Mouse (Mus musculus): ENCODE measurements at regions not wholly inside any gene's neighbourhood (a gene's known extent, or its start where the extent isn't known, plus 50 kb on each side); places are given as distances from the start of the nearest gene placed in this dataset.

DNA sequence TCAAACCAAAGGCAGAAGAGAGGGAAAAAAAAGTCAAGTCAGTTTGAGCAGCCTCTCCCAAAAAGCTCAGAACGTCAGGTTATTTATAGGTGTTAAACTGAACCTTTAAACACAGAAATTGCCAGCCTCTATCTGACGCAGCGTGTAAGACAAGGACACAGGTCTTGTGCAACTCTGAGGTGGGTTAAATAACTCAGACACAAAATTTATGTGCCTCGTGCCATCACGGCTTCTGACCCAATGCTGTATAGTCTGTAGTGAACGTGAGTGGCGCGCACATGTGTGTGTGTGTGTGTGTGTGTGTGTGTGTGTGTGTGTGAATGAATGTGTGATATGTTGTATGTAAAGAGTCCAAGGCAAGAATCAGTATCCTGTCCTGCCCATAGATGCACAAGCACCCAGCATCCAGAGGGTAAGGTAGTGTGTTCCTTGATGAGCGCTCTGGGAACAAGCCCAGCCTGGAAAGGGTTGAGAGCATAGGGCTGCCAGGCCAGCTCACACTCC, 172.8 kb downstream of the Efnb2 start:
- H3K9me3 ChIP-seq (ENCODE audit: low read length): no peaks in the 10 kb centered on the region
- no peak overlapping the region for H3K4me3 ChIP-seq (ENCODE audit: low read length)
- peaks cover 27% of the 10 kb centered on the region for H3K4me1 ChIP-seq (ENCODE audit: insufficient read depth, low read length)
- no peaks in the 10 kb centered on the region for H3K36me3 ChIP-seq (ENCODE audit: insufficient read depth, low read length)
- H3K9ac ChIP-seq (replicated peaks; ENCODE audit: low read length): no peak overlapping the region
- peaks cover 5% of the 10 kb centered on the region for H3K27me3 ChIP-seq (ENCODE audit: insufficient read depth, low read length)
- H3K4me2 ChIP-seq (replicated peaks; ENCODE audit: low read depth, low read length): peak overlapping the region; percentile 36; the same call in 1 of the 2 replicates
- no peak overlapping the region for H3K27ac ChIP-seq (ENCODE audit: low read length)
- 51% methylated on average over 9 of the region's 9 CpGs for whole genome bisulfite sequencing
- ATAC-seq (ENCODE audit: low FRiP score, low TSS enrichment): peak; percentile 19; the same call in 1 of the 2 replicates

DNA sequence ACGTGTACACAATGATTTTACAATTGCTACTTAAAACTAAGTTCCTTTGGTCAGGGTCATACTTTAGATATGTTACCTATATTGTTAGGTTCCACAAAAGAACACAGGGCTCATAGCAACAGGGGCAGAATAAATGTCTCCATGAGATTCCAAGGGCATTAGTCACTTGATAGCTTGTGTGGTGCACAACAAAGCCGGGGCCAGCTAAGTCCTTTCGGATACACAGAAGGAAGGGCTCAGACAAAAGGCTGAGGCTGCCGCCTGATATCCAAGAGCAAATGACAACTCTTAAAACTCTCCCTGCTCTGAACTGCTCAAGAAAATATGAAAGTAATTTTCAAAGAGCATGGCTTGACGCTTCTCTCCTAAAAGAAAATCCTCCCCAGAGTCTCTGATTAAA, 173.3 kb downstream of the Efnb2 start:
- no peak overlapping the region for H3K9ac ChIP-seq (replicated peaks; ENCODE audit: low read length)
- H3K9me3 ChIP-seq (ENCODE audit: low read length): no peaks in the 10 kb centered on the region
- H3K4me1 ChIP-seq (ENCODE audit: insufficient read depth, low read length): peaks cover 27% of the 10 kb centered on the region
- no peak overlapping the region for H3K4me2 ChIP-seq (replicated peaks; ENCODE audit: low read depth, low read length)
- 46% methylated on average over 5 of the region's 5 CpGs for WGBS
- peaks cover 5% of the 10 kb centered on the region for H3K27me3 ChIP-seq (ENCODE audit: insufficient read depth, low read length)
- no peaks in the 10 kb centered on the region for H3K36me3 ChIP-seq (ENCODE audit: insufficient read depth, low read length)
- ATAC-seq (ENCODE audit: low FRiP score, low TSS enrichment): no peak
- H3K27ac ChIP-seq (ENCODE audit: low read length): no peak overlapping the region
- no peak overlapping the region for H3K4me3 ChIP-seq (ENCODE audit: low read length)

DNA sequence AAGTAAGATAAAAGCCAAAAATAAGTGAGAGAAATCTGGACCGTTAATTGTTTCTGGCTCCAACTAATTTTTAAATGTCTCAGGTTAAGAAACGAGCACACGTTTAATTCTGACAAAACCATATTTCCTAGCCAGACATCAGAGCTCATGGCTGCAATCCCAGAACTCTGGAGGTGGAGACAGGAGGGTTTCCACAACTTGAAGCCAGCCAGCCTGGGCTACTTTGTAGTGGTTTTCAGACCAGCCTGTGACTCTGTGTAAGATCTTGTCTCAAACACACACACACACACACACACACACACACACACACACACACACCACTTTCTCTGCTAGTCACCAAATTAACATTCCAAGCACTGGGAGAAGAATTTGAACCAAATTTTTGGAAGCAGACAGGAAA, 174.2 kb downstream of the Efnb2 start:
- H3K4me2 ChIP-seq (replicated peaks; ENCODE audit: low read depth, low read length): no peak overlapping the region
- H3K9me3 ChIP-seq (ENCODE audit: low read length): no peaks in the 10 kb centered on the region
- H3K27me3 ChIP-seq (ENCODE audit: insufficient read depth, low read length): peaks cover 5% of the 10 kb centered on the region
- 72% methylated on average over 3 of the region's 3 CpGs for WGBS
- no peaks in the 10 kb centered on the region for H3K36me3 ChIP-seq (ENCODE audit: insufficient read depth, low read length)
- H3K9ac ChIP-seq (replicated peaks; ENCODE audit: low read length): no peak overlapping the region
- no peak for ATAC-seq (ENCODE audit: low FRiP score, low TSS enrichment)
- H3K4me3 ChIP-seq (ENCODE audit: low read length): no peak overlapping the region
- H3K27ac ChIP-seq (ENCODE audit: low read length): no peak overlapping the region
- peaks cover 27% of the 10 kb centered on the region for H3K4me1 ChIP-seq (ENCODE audit: insufficient read depth, low read length)

DNA sequence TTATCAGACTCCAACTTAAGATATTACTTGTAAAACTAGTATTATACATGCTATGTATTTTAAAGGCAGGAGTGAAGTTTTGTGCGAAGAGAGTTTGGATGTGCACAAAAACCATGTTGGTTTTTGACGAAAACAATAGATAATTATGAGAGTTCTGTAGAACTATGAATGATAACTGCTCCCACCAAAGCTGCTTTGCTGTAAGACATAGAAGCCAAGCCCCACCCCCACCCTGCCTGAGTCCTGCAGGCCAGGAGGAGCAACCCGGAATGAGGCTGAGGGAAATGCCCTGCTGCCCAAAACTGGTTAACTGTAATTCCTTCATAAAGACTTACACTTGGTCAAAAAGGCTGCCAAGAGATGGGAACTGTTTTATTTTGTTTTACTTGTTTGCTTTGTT, 175.8 kb downstream of the Efnb2 start:
- no peak overlapping the region for H3K4me3 ChIP-seq (ENCODE audit: low read length)
- no peak overlapping the region for H3K4me2 ChIP-seq (replicated peaks; ENCODE audit: low read depth, low read length)
- no peaks in the 10 kb centered on the region for H3K9me3 ChIP-seq (ENCODE audit: low read length)
- no peaks in the 10 kb centered on the region for H3K36me3 ChIP-seq (ENCODE audit: insufficient read depth, low read length)
- 63% methylated on average over 3 of the region's 3 CpGs for WGBS
- H3K27me3 ChIP-seq (ENCODE audit: insufficient read depth, low read length): peaks cover 5% of the 10 kb centered on the region
- no peak overlapping the region for H3K27ac ChIP-seq (ENCODE audit: low read length)
- ATAC-seq (ENCODE audit: low FRiP score, low TSS enrichment): no peak
- H3K4me1 ChIP-seq (ENCODE audit: insufficient read depth, low read length): peaks cover 21% of the 10 kb centered on the region
- no peak overlapping the region for H3K9ac ChIP-seq (replicated peaks; ENCODE audit: low read length)

DNA sequence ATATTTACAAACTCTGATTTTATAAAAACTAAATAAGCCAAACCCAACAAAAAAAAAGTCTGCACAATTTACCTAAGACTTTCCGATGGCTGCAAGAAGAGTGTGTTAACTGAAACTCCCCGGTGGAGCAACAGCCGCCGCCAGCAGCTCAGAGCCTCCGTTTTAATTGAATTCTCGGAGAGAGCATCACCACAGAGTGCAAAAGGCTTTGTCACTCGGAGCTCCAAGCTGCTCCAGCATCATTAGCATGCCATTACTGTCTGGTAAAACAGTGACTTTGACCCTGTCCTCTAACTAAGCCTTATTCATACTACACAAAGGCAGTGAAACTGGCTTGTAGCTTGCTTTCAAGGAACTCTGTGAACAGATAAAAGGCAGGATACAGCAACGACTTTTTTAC, 176.5 kb downstream of the Efnb2 start:
- Histone ChIP-seq H3K27ac (ENCODE audit: low read length) (no peak overlapping the region), H3K27me3 (ENCODE audit: insufficient read depth, low read length) (peaks cover 5% of the 10 kb centered on the region), H3K4me1 (ENCODE audit: insufficient read depth, low read length) (peaks cover 16% of the 10 kb centered on the region), H3K9me3 (ENCODE audit: low read length) (no peaks in the 10 kb centered on the region), H3K4me2 (replicated peaks; ENCODE audit: low read depth, low read length) (no peak overlapping the region), H3K9ac (replicated peaks; ENCODE audit: low read length) (no peak overlapping the region), H3K4me3 (ENCODE audit: low read length) (no peak overlapping the region), H3K36me3 (ENCODE audit: insufficient read depth, low read length) (no peaks in the 10 kb centered on the region)
- no peak for ATAC-seq (ENCODE audit: low FRiP score, low TSS enrichment)
- 53% methylated on average over 8 of the region's 8 CpGs for WGBS

DNA sequence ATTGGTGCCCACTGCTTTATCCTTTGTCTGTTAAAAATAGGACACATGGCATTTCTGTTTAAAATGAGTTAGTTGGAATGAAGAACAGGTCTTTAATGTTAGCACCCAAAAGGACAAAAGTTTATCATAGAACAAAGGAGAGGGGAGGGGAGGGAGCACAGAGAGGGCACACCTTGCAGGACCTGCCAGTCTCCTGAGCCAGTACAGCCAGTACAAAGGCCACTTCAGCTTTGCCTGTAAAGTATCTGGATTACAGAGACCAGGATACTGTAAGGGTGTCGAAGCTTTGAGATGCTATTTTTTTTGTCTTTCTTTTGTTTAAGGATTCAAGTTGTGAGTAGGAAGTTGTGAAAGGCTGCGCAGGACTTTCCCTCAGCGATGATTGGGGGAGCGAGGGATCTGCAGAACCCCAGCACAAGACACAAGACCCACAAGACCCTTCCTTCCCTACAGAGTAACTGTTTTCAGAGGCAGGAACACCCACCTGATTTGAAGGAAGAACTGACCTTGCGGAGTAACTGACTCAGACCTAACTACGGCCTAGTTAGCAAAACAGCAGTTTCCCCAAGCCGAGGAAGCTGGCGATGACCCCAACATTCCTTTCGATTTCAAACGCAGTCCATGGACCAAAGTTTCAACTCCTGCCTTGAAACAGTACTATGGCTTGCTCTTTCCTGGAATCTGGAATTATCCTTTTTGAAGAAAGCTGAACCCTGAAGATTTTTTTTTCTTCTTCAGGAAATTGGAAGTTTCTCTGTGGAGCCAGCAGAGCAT, 178.1 kb downstream of the Efnb2 start:
- Histone ChIP-seq H3K36me3 (ENCODE audit: insufficient read depth, low read length) (no peaks in the 10 kb centered on the region), H3K9ac (replicated peaks; ENCODE audit: low read length) (no peak overlapping the region), H3K9me3 (ENCODE audit: low read length) (no peaks in the 10 kb centered on the region), H3K4me3 (ENCODE audit: low read length) (no peak overlapping the region), H3K27me3 (ENCODE audit: insufficient read depth, low read length) (peaks cover 2% of the 10 kb centered on the region), H3K4me2 (replicated peaks; ENCODE audit: low read depth, low read length) (no peak overlapping the region), H3K27ac (ENCODE audit: low read length) (no peak overlapping the region), H3K4me1 (ENCODE audit: insufficient read depth, low read length) (0 out of 2 replicates have a peak, but pooled peaks cover 4% of the 10 kb centered on the region)
- 73% methylated on average over 10 of the region's 10 CpGs for WGBS
- ATAC-seq (ENCODE audit: low FRiP score, low TSS enrichment): no peak

DNA sequence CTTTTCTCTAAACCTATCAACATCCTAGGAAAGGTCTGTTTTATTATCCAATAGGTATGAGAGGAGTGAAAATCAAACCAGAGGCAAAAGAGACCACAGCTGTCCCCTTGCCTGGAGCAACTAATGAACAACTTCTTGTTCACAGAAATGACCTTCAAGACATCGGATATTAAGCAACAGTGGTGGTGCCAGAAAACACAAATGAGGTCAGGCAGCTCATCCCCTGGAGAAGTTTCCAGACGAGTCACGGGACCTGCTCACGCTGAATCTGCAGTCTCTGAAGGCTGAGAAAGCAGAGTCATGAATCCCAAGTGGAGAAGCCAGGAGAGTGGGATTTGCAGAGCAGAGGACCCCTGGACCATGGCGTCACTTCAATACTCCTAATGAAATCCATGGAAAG, 183.6 kb downstream of the Efnb2 start:
- Histone ChIP-seq H3K36me3 (ENCODE audit: insufficient read depth, low read length) (no peaks in the 10 kb centered on the region), H3K27ac (ENCODE audit: low read length) (no peak overlapping the region), H3K9me3 (ENCODE audit: low read length) (no peaks in the 10 kb centered on the region), H3K4me1 (ENCODE audit: insufficient read depth, low read length) (no peaks in the 10 kb centered on the region), H3K27me3 (ENCODE audit: insufficient read depth, low read length) (no peaks in the 10 kb centered on the region), H3K4me2 (replicated peaks; ENCODE audit: low read depth, low read length) (no peak overlapping the region), H3K9ac (replicated peaks; ENCODE audit: low read length) (no peak overlapping the region), H3K4me3 (ENCODE audit: low read length) (no peak overlapping the region)
- ATAC-seq (ENCODE audit: low FRiP score, low TSS enrichment): no peak
- WGBS: 69% methylated on average over 5 of the region's 5 CpGs

DNA sequence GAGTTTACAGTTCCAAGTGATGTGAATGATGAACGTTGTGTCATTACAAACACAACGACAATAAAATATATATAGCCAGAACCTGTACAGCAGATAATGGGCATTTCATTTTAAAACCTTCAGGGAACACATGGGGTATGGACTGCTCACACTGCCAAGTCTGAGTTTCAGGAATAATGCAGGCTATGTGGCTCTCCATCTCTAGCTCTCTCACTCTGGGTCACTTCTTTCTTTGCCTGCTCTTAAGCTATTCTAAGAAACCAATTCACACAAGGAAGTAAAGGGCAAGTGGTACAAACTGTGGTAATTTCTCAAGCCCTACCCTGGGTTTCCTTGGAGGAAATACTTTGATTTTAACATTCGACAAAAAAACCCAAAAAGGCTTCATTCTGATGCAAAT, 192.5 kb downstream of the Efnb2 start:
- 72% methylated on average over 3 of the region's 3 CpGs for WGBS
- H3K4me2 ChIP-seq (replicated peaks; ENCODE audit: low read depth, low read length): no peak overlapping the region
- H3K4me3 ChIP-seq (ENCODE audit: low read length): no peak overlapping the region
- no peaks in the 10 kb centered on the region for H3K36me3 ChIP-seq (ENCODE audit: insufficient read depth, low read length)
- no peaks in the 10 kb centered on the region for H3K4me1 ChIP-seq (ENCODE audit: insufficient read depth, low read length)
- H3K27me3 ChIP-seq (ENCODE audit: insufficient read depth, low read length): no peaks in the 10 kb centered on the region
- no peaks in the 10 kb centered on the region for H3K9me3 ChIP-seq (ENCODE audit: low read length)
- no peak overlapping the region for H3K27ac ChIP-seq (ENCODE audit: low read length)
- ATAC-seq (ENCODE audit: low FRiP score, low TSS enrichment): no peak
- no peak overlapping the region for H3K9ac ChIP-seq (replicated peaks; ENCODE audit: low read length)

DNA sequence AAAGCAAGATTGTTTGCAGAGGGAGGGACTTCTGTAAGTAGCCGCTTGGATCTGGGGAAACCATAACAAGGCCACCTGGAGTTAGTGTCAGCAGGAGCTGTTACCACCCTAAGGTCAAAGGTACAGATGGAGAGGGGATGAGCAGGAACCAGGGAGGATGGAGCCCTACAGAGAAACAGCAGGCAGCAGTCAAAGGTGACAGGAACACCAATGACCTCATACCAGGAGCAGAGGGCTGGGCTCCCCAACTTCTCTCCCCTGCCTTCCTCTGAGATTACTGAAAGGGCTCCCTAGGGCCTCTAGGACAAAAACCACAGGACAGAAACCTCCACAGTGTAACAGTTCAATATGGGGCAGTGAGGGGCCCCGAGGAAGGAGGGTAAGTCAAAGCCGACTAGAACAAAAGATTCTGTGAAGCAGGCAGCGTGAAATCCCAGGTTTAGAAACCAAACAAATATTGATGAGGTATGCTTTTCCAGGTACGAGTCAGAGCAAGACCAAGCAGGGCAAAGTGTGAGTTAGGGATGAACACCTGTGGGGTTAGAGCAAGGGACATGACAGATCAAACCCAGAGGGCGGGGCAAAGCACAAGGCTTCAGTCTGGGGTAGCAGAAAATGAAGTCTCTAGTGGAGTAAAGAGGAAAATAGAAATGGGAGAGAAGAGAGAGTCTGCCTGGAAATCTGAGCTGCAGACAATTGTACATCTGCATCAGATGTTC, 194.4 kb downstream of the Efnb2 start:
- Histone ChIP-seq H3K27ac (ENCODE audit: low read length) (no peak overlapping the region), H3K36me3 (ENCODE audit: insufficient read depth, low read length) (no peaks in the 10 kb centered on the region), H3K9ac (replicated peaks; ENCODE audit: low read length) (no peak overlapping the region), H3K27me3 (ENCODE audit: insufficient read depth, low read length) (no peaks in the 10 kb centered on the region), H3K4me3 (ENCODE audit: low read length) (no peak overlapping the region), H3K9me3 (ENCODE audit: low read length) (no peaks in the 10 kb centered on the region), H3K4me1 (ENCODE audit: insufficient read depth, low read length) (no peaks in the 10 kb centered on the region), H3K4me2 (replicated peaks; ENCODE audit: low read depth, low read length) (no peak overlapping the region)
- 29% methylated on average over 6 of the region's 6 CpGs for WGBS
- no peak for ATAC-seq (ENCODE audit: low FRiP score, low TSS enrichment)

DNA sequence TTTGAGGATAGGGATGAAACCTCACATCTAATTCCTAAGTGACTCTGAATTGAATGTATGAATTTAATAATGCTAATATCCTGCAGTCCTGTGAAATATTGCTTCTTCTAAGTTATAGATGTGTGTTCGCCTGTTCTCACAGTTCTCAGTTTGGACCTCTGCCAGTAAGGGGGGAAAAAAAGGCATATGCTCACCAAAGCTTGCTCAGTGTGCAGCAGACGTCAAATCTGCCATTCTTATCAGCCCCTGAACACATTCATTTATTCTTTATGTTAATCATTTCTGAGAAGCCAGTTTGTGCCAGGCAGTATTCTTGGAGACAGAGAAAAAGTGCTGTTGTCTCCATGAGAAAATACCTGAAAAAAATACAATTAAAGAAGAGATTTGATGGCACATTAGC, 198.6 kb downstream of the Efnb2 start:
- no peak for ATAC-seq (ENCODE audit: low FRiP score, low TSS enrichment)
- WGBS: 40% methylated on average over 2 of the region's 2 CpGs
- H3K4me2 ChIP-seq (replicated peaks; ENCODE audit: low read depth, low read length): no peak overlapping the region
- no peaks in the 10 kb centered on the region for H3K9me3 ChIP-seq (ENCODE audit: low read length)
- H3K9ac ChIP-seq (replicated peaks; ENCODE audit: low read length): no peak overlapping the region
- no peaks in the 10 kb centered on the region for H3K4me1 ChIP-seq (ENCODE audit: insufficient read depth, low read length)
- peak overlapping the region; percentile 6; the same call in 1 of the 2 replicates for H3K27ac ChIP-seq (ENCODE audit: low read length)
- no peaks in the 10 kb centered on the region for H3K36me3 ChIP-seq (ENCODE audit: insufficient read depth, low read length)
- H3K4me3 ChIP-seq (ENCODE audit: low read length): no peak overlapping the region
- no peaks in the 10 kb centered on the region for H3K27me3 ChIP-seq (ENCODE audit: insufficient read depth, low read length)
